19 mouse cellular contexts compared by ENCODE assay signal in genomic region chr14:30579882-30580281, GRCm38 (mm10). TPM values are rescaled to one million over a fixed set of nuclear protein-coding genes. Genes with fewer than 3 reads are reported as not detected.
DNase-seq lines count a peak whose midpoint lies in the region; ATAC-seq and TF ChIP-seq lines count a peak whose summit lies in the region.
"Had no signal": no experiment of that assay in that cellular context is flagged by ENCODE, and none has a peak within 500 bp of the region (broad histone marks: within the 10 kb centered on the region; RNA-seq: fewer than 3 reads in every experiment).

No protein-coding gene starts in this region.

- no peak for TF ChIP-seq CTCF in gastrocnemius, adult 2 months (IDR thresholded peaks at IDR 0.05)
- no peak for TF ChIP-seq CTCF in small intestine, adult 2 months (IDR thresholded peaks at IDR 0.05; ENCODE audit: extremely low read depth, insufficient read length, insufficient replicate concordance, low read depth, low read length)

- peaks cover 7% of the 10 kb centered on the region; the same call in 1 of the 2 replicates for H3K36me3 ChIP-seq in small intestine, adult 2 months (ENCODE audit: control insufficient read depth, insufficient read depth, low read length)

- ATAC-seq in granulocyte monocyte progenitor cell, adult 5-6 weeks (replicated peaks; ENCODE audit: poor library complexity, severe bottlenecking), result peak; percentile 28; the same call in 1 of the 2 replicates
- ATAC-seq: forebrain, postnatal 0 days had no signal

- no peak overlapping the region for H3K27ac ChIP-seq in gastrocnemius, adult 2 months
- no peak overlapping the region for H3K27ac ChIP-seq in small intestine, adult 2 months (ENCODE audit: insufficient read depth, low read depth, low read length)
- H3K27ac ChIP-seq: embryonic facial prominence, embryonic 13.5 days; hindbrain, embryonic 15.5 days; layer of hippocampus, adult 2 months had no signal

- H3K27me3 ChIP-seq in small intestine, adult 2 months (ENCODE audit: control insufficient read depth, insufficient read depth, low read length), result no peaks in the 10 kb centered on the region
- H3K27me3 ChIP-seq: embryonic facial prominence, embryonic 13.5 days; hindbrain, embryonic 15.5 days had no signal

- WGBS in small intestine, adult 2 months, result 76% methylated on average over 5 of the region's 5 CpGs

- H3K4me3 ChIP-seq in gastrocnemius, adult 2 months, result no peak overlapping the region
- peak overlapping the region; percentile 10; the same call in 1 of the 2 replicates for H3K4me3 ChIP-seq in small intestine, adult 2 months (ENCODE audit: low read depth, low read length)
- H3K4me3 ChIP-seq: embryonic facial prominence, embryonic 13.5 days; hindbrain, embryonic 15.5 days; layer of hippocampus, adult 2 months had no signal

- TF ChIP-seq POLR2A in small intestine, adult 2 months (IDR thresholded peaks at IDR 0.05; ENCODE audit: low read depth, low read length), result no peak

- peaks cover 14% of the 10 kb centered on the region; the same call in 1 of the 2 replicates for H3K4me1 ChIP-seq in small intestine, adult 2 months (ENCODE audit: control insufficient read depth, insufficient read depth, insufficient read length, low read length)

- peak; percentile 10 for DNase-seq in gastrocnemius, adult 2 months
- no peak for DNase-seq in gastrocnemius, postnatal 14 days
- peak; percentile 33 to 40 for DNase-seq in spleen, postnatal 36 days (ENCODE audit: low spot score in 2 of 2)
- no peak for DNase-seq in spleen, adult 18-20 months
- no peak for DNase-seq in thymus, postnatal 0 days (ENCODE audit: low spot score)
- DNase-seq in cerebellum, adult 11 months, result no peak
- DNase-seq: adrenal gland, postnatal 14 days; cerebellum, adult 9-10 months; forebrain, postnatal 0 days; heart, postnatal 14 days; kidney, adult 2 months; left cerebral cortex, postnatal 4 days; lung, adult 18-20 months; midbrain, embryonic 14.5 days had no signal

- intact Hi-C loops in gastrocnemius, adult 2 months (cut with DNase I), result no loop called here
- intact Hi-C loops in gastrocnemius, postnatal 14 days (cut with DNase I; ENCODE audit: low total_unique reads), result loop anchor here (10.0 kb wide), 1 partner anchor 445 kb away; no protein-coding TSS in a partner anchor

RNA-seq across cellular contexts. Expression of gene Tkt, which starts 31.7 kb away (rescaled TPM):
- 10 to 100 TPM in 1 of 2 experiments, 1 to 10 TPM in 1; 8.0 to 15.0 TPM for total RNA-seq in gastrocnemius, adult 2 months (2021)
- total RNA-seq in gastrocnemius, postnatal 14 days (2021), result 10 to 100 TPM; 13.7 to 19.7 TPM
- total RNA-seq in granulocyte monocyte progenitor cell, adult 5-6 weeks (2014; fragmentation: Nextera tagmentation), result 628 and 659 TPM in 2 replicates
- 773 and 843 TPM in 2 replicates for total RNA-seq in granulocyte monocyte progenitor cell, adult 5-6 weeks (2017)
- 160 and 364 TPM in 2 replicates for polyA plus RNA-seq in small intestine, adult 2 months (2012; rRNA removed)
- polyA plus RNA-seq in thymus, postnatal 0 days (2015; fragmentation: Nextera tagmentation; extraction: Ambion mirVana), result 246 and 255 TPM in 2 replicates

RNA-seq across cellular contexts. Expression of gene Prkcd, which starts 46.1 kb away (rescaled TPM):
- total RNA-seq in gastrocnemius, adult 2 months (2021), result 10 to 100 TPM in 1 of 2 experiments, 1 to 10 TPM in 1; 5.6 to 14.8 TPM
- total RNA-seq in gastrocnemius, postnatal 14 days (2021), result 1 to 10 TPM; 7.8 to 9.1 TPM
- 158 and 179 TPM in 2 replicates for total RNA-seq in granulocyte monocyte progenitor cell, adult 5-6 weeks (2014; fragmentation: Nextera tagmentation)
- 113 and 117 TPM in 2 replicates for total RNA-seq in granulocyte monocyte progenitor cell, adult 5-6 weeks (2017)
- polyA plus RNA-seq in small intestine, adult 2 months (2012; rRNA removed), result 149 and 287 TPM in 2 replicates
- 57.4 and 63.7 TPM in 2 replicates for polyA plus RNA-seq in thymus, postnatal 0 days (2015; fragmentation: Nextera tagmentation; extraction: Ambion mirVana)

Comparison
In these comparisons a context has a peak if more than half of its experiments do, and no peak if none do; other contexts are left out.
1. DNase-seq: peak in gastrocnemius, adult 2 months (single experiment) and spleen, postnatal 36 days (2 of 2); none in gastrocnemius, postnatal 14 days (single experiment), spleen, adult 18-20 months (0 of 2), thymus, postnatal 0 days (single experiment) and cerebellum, adult 11 months (single experiment).
2. RNA of gene Tkt, which starts 31.7 kb away (total RNA-seq): 628 to 843 TPM in granulocyte monocyte progenitor cell, adult 5-6 weeks; 13.7 to 19.7 TPM in gastrocnemius, postnatal 14 days and 8.0 to 15.0 TPM in gastrocnemius, adult 2 months; every median in the first group is over 10 times any median in the second.
3. RNA of gene Prkcd, which starts 46.1 kb away (total RNA-seq): 113 to 179 TPM in granulocyte monocyte progenitor cell, adult 5-6 weeks; 5.6 to 14.8 TPM in gastrocnemius, adult 2 months and 7.8 to 9.1 TPM in gastrocnemius, postnatal 14 days; every median in the first group is over 4 times any median in the second.